Mouse (Mus musculus): Measurements from ENCODE around the gene Adgrl3. TPM values are rescaled to one million over a fixed set of nuclear protein-coding genes. Genes with fewer than 3 reads are reported as not detected.
A peak's percentile ranks its signal among the peaks of the same experiment; 100 is the strongest.

Gene Adgrl3
- polyA plus RNA-seq (2015; fragmentation: Nextera tagmentation; extraction: Ambion mirVana), result 38.2 and 46.0 TPM in 2 replicates

DNA sequence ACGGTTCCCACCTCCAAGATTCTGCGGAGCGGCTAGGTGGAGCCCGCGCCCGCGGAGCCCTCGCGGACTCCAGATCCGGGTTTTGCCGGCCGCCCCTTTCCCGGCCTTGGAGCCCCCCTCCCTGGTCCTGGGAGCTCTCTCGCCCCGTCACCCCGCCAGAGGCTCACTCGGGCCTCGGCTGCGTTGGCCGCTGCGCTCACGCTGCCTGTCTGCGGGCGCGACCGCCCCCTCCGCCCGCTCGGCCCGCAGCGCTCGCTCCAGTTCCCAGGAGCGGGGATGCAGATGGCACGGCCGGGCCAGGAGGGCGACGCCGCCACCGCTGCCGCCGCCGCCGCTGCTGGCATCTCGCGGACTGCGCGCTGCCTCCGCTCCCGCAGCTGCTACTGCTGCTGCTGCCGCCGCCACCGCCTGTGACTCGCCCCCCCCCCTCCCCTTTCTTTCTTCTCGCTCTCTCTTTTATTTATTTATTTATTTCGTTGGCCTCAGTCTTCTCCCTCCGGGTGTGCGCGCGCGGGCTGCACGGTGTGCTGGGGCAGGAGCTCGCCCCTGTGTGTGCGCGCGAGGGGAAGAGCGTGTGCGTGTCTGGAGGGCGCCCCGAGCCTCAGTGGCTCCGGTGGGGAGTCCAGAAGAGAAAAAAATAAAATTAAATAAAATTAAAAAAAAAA is at the start of gene Adgrl3:
Gene Adgrl3, plus strand, starts transcription at position 549 of the 665 bp plus-strand sequence.
- Histone ChIP-seq H3K27ac (peak within 1 kb of the TSS; percentile 96), H3K36me3 (no peaks in the 10 kb centered on the region), H3K4me1 (peaks cover 22% of the 10 kb centered on the region), H3K9me3 (no peaks in the 10 kb centered on the region), H3K9ac (peak within 1 kb of the TSS; percentile 87), H3K4me2 (peak within 1 kb of the TSS; percentile 94), H3K27me3 (no peaks in the 10 kb centered on the region), H3K4me3 (peak within 1 kb of the TSS; percentile 75)
- WGBS, result under 1% methylated on average over 66 of the region's 70 CpGs
- peak; percentile 86 for ATAC-seq (ENCODE audit: insufficient number of reproducible peaks, insufficient read depth, low FRiP score, low TSS enrichment, low read depth)

DNA sequence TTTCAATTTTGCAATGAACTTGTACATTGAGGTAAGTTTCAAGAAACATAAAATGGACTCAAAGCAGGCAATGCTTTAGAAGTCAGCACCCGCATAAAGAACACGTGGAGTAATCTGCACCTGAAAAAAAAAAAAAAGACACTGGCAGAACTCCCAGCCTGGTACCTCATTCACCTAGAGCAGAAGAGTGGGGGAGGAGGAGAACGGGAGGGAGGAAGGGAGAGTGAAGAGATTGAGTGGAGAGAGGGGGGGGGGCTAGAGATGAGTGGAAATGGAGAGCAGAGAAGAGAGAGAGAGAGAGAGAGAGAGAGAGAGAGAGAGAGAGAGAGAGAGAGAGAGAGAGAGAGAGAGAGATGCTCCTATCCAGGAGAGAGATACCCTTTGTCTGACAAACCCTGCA is 772 bp upstream of the Adgrl3 start:
- peak overlapping the region; percentile 87 for H3K9ac ChIP-seq
- no peaks in the 10 kb centered on the region for H3K9me3 ChIP-seq
- H3K4me2 ChIP-seq, result peak overlapping the region; percentile 94
- peak overlapping the region; percentile 96 for H3K27ac ChIP-seq
- no peaks in the 10 kb centered on the region for H3K27me3 ChIP-seq
- no peak for ATAC-seq (ENCODE audit: insufficient number of reproducible peaks, insufficient read depth, low FRiP score, low TSS enrichment, low read depth)
- 4% methylated on average over 3 of the region's 3 CpGs for WGBS
- H3K36me3 ChIP-seq, result no peaks in the 10 kb centered on the region
- peak overlapping the region; percentile 75 for H3K4me3 ChIP-seq
- peaks cover 17% of the 10 kb centered on the region for H3K4me1 ChIP-seq

DNA sequence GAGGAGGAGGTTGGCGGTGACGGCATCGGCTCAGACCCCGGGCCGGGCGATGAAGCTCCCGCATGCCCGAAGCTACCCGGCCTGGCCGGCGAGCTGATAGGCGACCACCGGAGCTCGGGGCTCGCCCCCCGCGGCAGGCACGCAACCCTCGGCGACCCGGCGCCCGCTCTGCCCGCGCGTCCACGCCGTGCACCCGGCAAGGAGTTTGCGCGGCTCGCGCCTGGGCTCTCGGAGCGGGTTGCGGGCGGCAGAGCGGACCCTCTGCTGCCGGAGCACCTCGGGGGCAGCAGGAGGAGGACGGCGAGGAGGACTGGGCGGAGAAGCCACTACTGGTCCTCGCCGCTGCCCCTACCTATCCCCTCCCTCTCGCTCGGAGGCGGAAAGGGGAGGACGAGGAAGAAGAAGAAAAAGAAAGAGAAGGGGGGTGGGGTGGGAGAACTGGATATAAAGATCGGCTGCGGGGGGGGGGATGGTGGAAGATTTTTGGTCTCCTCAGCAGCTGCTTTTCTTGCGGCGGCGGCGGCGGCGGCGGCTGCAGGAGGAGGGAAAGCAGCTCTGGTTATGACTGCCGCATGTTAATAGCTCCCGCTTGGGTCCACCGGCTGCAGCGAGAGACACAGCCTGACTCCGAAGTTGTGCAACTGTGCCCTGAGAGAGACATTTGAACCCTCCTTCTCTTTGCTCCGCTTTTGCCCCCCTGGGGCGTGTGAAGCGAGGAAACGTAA is 505 bp downstream of the Adgrl3 start:
- under 1% methylated on average over 60 of the region's 67 CpGs for WGBS
- peak; percentile 28 for ATAC-seq (ENCODE audit: insufficient number of reproducible peaks, insufficient read depth, low FRiP score, low TSS enrichment, low read depth)
- Histone ChIP-seq H3K4me1 (peaks cover 24% of the 10 kb centered on the region), H3K36me3 (no peaks in the 10 kb centered on the region), H3K27ac (peak overlapping the region; percentile 96), H3K4me2 (peak overlapping the region; percentile 94), H3K9ac (peak overlapping the region; percentile 87), H3K27me3 (no peaks in the 10 kb centered on the region), H3K4me3 (peak overlapping the region; percentile 75), H3K9me3 (no peaks in the 10 kb centered on the region)

DNA sequence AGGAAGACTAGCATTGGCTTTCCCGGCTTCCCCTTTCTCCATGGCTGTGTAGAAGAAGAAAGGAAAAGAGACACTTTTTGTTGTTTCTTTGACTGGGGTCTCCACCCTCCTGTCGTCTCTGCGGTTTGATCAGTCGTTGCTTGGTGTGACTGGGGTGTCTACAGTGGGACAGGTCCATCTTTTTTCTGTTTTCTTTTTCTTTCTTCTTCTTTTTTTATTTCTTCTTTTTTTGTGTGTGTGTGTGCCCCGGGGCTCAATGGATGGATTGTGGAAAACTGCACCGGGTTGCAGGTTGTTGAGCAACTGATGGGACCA is 1.0 kb downstream of the Adgrl3 start:
- Histone ChIP-seq H3K4me1 (peaks cover 24% of the 10 kb centered on the region), H3K27me3 (no peaks in the 10 kb centered on the region), H3K9me3 (no peaks in the 10 kb centered on the region), H3K9ac (peak overlapping the region; percentile 87), H3K36me3 (no peaks in the 10 kb centered on the region), H3K4me2 (peak overlapping the region; percentile 94), H3K27ac (peak overlapping the region; percentile 96), H3K4me3 (peak overlapping the region; percentile 75)
- ATAC-seq (ENCODE audit: insufficient number of reproducible peaks, insufficient read depth, low FRiP score, low TSS enrichment, low read depth), result no peak
- 0% methylated on average over 6 of the region's 6 CpGs for WGBS

DNA sequence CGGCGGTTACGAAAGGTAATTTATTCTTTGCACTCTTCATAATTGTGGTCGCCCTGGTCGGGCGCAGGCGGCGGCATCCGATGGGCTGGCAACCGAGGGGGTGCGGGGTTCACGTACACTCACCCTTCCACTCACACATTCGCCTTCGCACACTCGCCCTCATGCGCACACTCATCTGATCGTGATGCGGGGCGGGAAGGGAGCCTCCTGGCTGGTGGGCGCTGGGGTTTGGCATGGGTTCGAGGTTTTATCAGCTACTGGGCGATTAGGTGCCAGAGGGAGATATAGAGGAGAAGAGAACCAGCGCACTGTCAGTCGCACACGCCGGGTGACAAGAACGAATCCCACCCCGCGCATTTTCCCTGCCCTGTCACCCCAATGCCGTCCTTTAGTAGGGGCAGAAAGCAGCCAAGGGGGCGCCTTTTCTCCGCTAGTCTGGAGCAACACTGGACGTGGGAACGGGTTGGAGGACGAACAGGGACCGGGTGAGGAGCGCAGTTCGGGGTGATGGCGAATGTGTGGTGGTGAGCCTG is 1.5 kb downstream of the Adgrl3 start:
- Histone ChIP-seq H3K4me2 (peak overlapping the region; percentile 94), H3K4me3 (peak overlapping the region; percentile 75), H3K9me3 (no peaks in the 10 kb centered on the region), H3K27ac (peak overlapping the region; percentile 96), H3K36me3 (no peaks in the 10 kb centered on the region), H3K27me3 (no peaks in the 10 kb centered on the region), H3K4me1 (peaks cover 24% of the 10 kb centered on the region), H3K9ac (peak overlapping the region; percentile 87)
- ATAC-seq (ENCODE audit: insufficient number of reproducible peaks, insufficient read depth, low FRiP score, low TSS enrichment, low read depth), result no peak
- under 1% methylated on average over 39 of the region's 39 CpGs for WGBS

DNA sequence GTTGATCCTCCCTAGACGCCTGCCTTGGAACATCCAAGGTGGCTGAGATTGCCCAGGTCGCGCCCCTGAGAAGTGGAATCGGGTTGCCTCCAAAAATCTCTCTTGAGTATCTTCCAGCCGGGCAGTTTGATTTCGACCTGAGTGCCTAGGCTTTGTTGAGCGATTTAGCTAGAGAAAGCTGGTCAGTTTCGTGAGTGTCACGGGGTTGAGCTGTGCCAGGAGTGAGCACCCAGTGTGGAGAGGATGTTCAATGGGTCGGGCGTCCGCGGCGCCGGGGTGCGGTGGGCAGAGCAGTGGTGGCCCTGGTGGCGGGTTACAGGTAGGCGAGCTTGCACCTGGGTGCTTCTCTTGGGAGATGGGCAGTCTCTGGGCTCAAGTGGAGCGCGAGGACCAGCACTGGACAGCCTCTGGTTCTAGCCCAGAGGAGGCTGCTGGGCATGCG is 1.9 kb downstream of the Adgrl3 start:
- peak overlapping the region; percentile 96; the same call in 1 of the 2 replicates for H3K27ac ChIP-seq
- WGBS, result 1% methylated on average over 21 of the region's 21 CpGs

DNA sequence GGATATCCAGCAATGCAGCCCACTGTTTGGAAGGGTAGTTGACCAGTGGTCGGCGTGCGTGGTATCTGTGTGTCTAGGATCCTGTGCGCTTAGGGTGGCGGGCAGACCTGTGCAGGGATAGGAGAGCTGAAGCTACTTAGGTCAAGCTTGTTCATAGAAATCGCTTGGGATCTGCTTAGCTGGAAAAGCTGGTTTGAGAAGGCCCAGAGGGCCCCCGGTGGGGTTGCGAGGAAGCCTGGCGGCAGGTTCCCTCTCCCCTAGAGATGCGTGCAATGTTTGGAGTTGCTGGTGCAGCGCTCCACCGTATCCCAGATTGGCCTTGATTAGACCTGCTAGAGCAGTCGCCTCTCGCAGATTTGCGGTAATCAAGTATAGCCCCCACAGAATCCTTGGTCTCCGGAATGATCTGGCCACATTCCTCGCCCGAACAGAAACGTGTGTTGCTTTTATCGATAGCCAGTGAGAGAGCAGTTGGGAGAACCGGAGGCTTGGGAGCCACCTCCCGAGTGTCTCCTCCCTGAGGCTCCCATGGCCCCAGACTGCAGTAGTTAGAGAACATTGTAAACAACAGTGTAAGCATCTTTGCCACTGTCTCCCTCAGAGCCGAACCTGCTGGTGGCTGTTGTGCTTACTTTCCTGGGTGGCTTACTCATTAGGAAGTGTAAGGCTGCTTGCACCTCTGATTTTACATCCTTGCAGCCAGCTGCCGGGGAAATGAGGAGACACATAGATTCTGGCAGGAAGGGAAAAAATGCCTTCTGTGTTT is 2.6 kb downstream of the Adgrl3 start:
- Histone ChIP-seq H3K4me2 (peak overlapping the region; percentile 94), H3K9ac (peak overlapping the region; percentile 87), H3K4me1 (peaks cover 24% of the 10 kb centered on the region), H3K9me3 (no peaks in the 10 kb centered on the region), H3K36me3 (no peaks in the 10 kb centered on the region), H3K27me3 (no peaks in the 10 kb centered on the region), H3K27ac (0 out of 2 replicates have a peak overlapping the region, but pooled peaks have one; percentile 22), H3K4me3 (peak overlapping the region; percentile 75)
- WGBS, result under 1% methylated on average over 24 of the region's 24 CpGs
- ATAC-seq (ENCODE audit: insufficient number of reproducible peaks, insufficient read depth, low FRiP score, low TSS enrichment, low read depth), result no peak

More for the DNA sequence above, 1.9 kb downstream of the Adgrl3 start:
- no peak for ATAC-seq (ENCODE audit: insufficient number of reproducible peaks, insufficient read depth, low FRiP score, low TSS enrichment, low read depth)
- peaks cover 24% of the 10 kb centered on the region for H3K4me1 ChIP-seq
- H3K9ac ChIP-seq, result peak overlapping the region; percentile 87
- peak overlapping the region; percentile 94 for H3K4me2 ChIP-seq
- no peaks in the 10 kb centered on the region for H3K9me3 ChIP-seq
- H3K36me3 ChIP-seq, result no peaks in the 10 kb centered on the region
- H3K4me3 ChIP-seq, result peak overlapping the region; percentile 75
- no peaks in the 10 kb centered on the region for H3K27me3 ChIP-seq

DNA sequence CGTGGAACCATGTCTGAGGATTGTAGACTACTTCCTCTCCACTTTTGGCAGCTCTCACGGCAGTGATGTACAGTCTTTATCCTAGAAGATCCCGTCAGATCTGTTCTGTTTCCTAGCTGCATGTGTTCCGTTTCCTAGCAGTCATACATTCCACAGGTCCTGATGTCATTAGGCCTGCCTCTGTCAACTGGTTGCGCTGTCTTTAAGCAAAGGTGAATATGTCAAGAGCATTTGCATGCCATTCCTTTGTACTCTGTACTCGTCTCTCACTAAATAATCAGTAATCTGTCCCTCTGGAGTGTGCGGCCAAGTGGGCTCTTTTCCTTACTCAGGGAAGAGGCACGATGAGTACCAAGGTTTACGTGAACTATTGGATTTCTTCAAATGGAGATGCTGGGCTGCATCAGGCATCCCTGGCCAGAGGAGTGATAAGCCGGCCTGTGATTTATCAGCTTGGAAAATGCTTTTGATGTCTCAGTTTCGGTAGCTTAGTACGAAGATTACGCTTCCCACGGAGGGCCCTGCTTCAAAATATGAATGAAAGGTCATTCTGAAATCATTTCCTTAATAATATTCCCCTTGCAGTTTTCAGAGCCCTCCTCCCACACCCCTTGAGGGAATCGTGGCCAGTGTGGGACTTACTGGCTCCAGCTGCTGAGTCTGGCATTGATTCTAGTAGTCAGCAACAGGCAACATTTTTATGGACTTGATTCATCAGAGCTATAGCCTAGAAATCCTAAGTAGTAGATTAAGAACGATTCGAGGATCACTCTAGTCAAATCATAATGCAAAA is 4.2 kb downstream of the Adgrl3 start:
- no peak for ATAC-seq (ENCODE audit: insufficient number of reproducible peaks, insufficient read depth, low FRiP score, low TSS enrichment, low read depth)
- Histone ChIP-seq H3K27me3 (no peaks in the 10 kb centered on the region), H3K9ac (0 out of 2 replicates have a peak overlapping the region, but pooled peaks have one; percentile 37), H3K9me3 (no peaks in the 10 kb centered on the region), H3K4me1 (peaks cover 26% of the 10 kb centered on the region), H3K36me3 (no peaks in the 10 kb centered on the region), H3K27ac (no peak overlapping the region), H3K4me2 (peak overlapping the region; percentile 50), H3K4me3 (peak overlapping the region; percentile 24)
- whole genome bisulfite sequencing, result 36% methylated on average over 17 of the region's 17 CpGs

DNA sequence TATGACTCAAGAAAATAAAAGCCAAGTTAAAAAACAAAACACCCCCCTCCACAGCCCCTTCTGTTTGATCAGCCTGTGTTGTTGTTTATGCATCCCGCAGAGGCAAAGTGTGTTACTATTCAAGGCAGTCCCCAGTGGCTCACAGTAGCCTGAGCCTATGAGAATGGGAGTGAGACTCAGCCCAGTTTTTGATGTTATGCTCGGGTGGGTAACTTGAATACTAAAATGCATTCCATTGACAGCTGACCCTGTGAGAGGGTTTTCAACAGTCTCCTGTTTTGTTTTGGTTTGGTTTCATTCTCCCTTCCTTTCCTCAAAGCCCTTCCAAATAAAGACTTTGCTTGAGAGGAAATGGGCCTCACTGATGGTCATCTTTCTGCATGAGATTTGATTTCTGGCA is 8.9 kb downstream of the Adgrl3 start:
- 19% methylated on average over 2 of the region's 2 CpGs for WGBS
- no peak overlapping the region for H3K4me2 ChIP-seq
- no peak for ATAC-seq (ENCODE audit: insufficient number of reproducible peaks, insufficient read depth, low FRiP score, low TSS enrichment, low read depth)

DNA sequence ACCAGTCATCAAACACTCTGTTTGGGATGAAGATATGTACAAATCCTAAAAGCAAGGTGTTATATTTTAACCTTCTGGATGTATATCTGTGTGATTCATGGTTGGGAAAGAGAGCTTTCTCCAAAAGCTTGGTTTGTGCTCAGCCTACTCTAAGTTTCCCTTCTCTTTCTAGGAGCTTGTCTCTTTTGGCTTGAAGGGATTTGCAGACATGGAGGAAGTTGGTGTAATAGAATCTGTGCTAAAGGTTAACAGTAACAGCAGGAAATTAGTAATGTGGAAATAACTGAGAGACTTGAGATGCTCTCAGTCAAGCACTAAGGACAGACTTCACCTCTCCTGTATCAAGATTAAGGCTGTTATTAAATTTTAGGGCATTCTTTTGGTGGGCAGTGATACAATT is 17.2 kb downstream of the Adgrl3 start:
- no peaks in the 10 kb centered on the region for H3K9me3 ChIP-seq
- 0 out of 2 replicates have a peak, but pooled peaks cover 5% of the 10 kb centered on the region for H3K4me1 ChIP-seq
- no peak overlapping the region for H3K9ac ChIP-seq
- H3K27me3 ChIP-seq, result no peaks in the 10 kb centered on the region
- no peak overlapping the region for H3K4me3 ChIP-seq
- no peak overlapping the region for H3K27ac ChIP-seq
- ATAC-seq (ENCODE audit: insufficient number of reproducible peaks, insufficient read depth, low FRiP score, low TSS enrichment, low read depth), result no peak
- H3K4me2 ChIP-seq, result no peak overlapping the region
- H3K36me3 ChIP-seq, result no peaks in the 10 kb centered on the region

More for the DNA sequence above, 8.9 kb downstream of the Adgrl3 start:
- H3K27ac ChIP-seq, result no peak overlapping the region
- H3K4me3 ChIP-seq, result no peak overlapping the region
- no peaks in the 10 kb centered on the region for H3K27me3 ChIP-seq
- H3K9ac ChIP-seq, result no peak overlapping the region
- H3K9me3 ChIP-seq, result no peaks in the 10 kb centered on the region
- H3K36me3 ChIP-seq, result no peaks in the 10 kb centered on the region
- H3K4me1 ChIP-seq, result peaks cover 12% of the 10 kb centered on the region

DNA sequence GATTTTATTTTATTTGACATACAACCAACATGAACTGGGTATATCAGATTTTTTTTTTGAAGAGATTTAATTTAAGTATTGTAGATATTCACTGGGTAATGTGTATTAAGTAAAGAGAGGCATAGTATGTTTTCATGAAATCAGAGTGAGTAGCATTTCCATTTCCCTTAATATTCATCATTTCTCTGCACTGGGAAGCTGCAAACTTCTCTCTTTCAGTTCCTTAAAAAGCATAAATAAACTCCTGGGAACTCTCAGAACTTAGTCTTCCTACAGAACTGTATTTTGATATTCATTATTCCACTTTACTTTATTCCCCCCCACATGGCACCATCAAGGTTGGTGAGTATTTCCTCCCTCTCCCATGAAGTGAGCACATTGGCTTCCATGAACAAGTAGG is 23.9 kb downstream of the Adgrl3 start:
- H3K4me1 ChIP-seq, result no peaks in the 10 kb centered on the region
- no peak overlapping the region for H3K9ac ChIP-seq
- no peak overlapping the region for H3K4me2 ChIP-seq
- no peak overlapping the region for H3K27ac ChIP-seq
- H3K9me3 ChIP-seq, result no peaks in the 10 kb centered on the region
- no peaks in the 10 kb centered on the region for H3K27me3 ChIP-seq
- H3K36me3 ChIP-seq, result no peaks in the 10 kb centered on the region
- ATAC-seq (ENCODE audit: insufficient number of reproducible peaks, insufficient read depth, low FRiP score, low TSS enrichment, low read depth), result no peak
- no peak overlapping the region for H3K4me3 ChIP-seq

Data from embryonic facial prominence, embryonic 13.5 days (tissue).